Mouse (Mus musculus) embryonic fibroblast, embryonic 13.5 days (primary cell): ENCODE data around the gene Chd9.

ENCODE experiments used
- CTCF ChIP-seq: IDR thresholded peaks from 2 replicates; pipeline ENCODE4 v1.5.1; 2011; ENCODE audit warnings: mild to moderate bottlenecking, control low read depth, low read length, moderate library complexity, borderline replicate concordance; ENCODE audit not compliant: insufficient read depth
- POLR2A ChIP-seq: IDR thresholded peaks from 2 replicates; pipeline ENCODE4 v1.6.1; 2011; ENCODE audit warnings: low read depth, mild to moderate bottlenecking, control low read depth, low read length, moderate library complexity

DNA sequence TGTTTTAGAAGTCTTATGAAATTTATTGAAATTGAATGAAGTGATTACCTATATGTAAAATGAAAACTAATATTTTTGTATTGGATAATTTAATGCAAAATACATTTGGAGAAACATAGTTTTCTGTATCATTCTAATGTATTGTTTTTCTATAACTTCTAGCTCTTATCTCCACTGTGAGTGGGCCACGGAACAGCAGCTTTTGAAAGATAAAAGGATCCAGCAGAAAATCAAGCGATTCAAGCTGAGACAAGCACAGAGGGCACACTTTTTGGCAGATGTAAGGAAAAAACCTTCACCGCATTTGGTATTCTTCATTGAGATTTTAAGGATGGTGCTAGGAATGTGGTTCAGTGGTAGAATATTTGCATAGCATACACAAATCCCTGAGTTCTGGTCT lies 150.6 kb downstream of the Chd9 start:
- TF ChIP-seq CTCF, result no peak
- no peak for TF ChIP-seq POLR2A
